Mouse (Mus musculus): ENCODE data around the gene Slc6a6.

GRCm38 (mm10) chr6:91732138-91732537 lies 48.3 kb downstream of the Slc6a6 start:
- TF ChIP-seq ZKSCAN1 (IDR thresholded peaks at IDR 0.05; ENCODE audit: low read depth, low read length) (no peak), GATA1 (IDR thresholded peaks at IDR 0.05; ENCODE audit: low read depth, low read length) (no peak), MEF2A (IDR thresholded peaks at IDR 0.05; ENCODE audit: extremely low read depth, insufficient replicate concordance, low read depth, low read length, poor library complexity, severe bottlenecking) (no peak), NRF1 (IDR thresholded peaks at IDR 0.05; ENCODE audit: insufficient read depth, low read depth, low read length, poor library complexity, severe bottlenecking) (no peak), CTCF (IDR thresholded peaks at IDR 0.05 in 2 of 3, conservative IDR thresholded peaks at IDR 0.05 in 1 of 3; ENCODE audit: control insufficient read depth in 1 of 3, insufficient read depth in 1 of 3, low read depth in 2 of 3, low read length in 3 of 3, poor library complexity in 1 of 3, severe bottlenecking in 1 of 3) (no peak), USF1 (IDR thresholded peaks at IDR 0.05; ENCODE audit: low read depth, low read length) (no peak), KAT2A (conservative IDR thresholded peaks at IDR 0.05; ENCODE audit: low read depth, low read length) (no peak), MAZ (IDR thresholded peaks at IDR 0.05; ENCODE audit: low read depth, low read length) (no peak), POLR2A (IDR thresholded peaks at IDR 0.05; ENCODE audit: control insufficient read depth in 1 of 2, insufficient read depth in 1 of 2, low read depth in 1 of 2, low read length in 2 of 2, poor library complexity in 1 of 2) (no peak), SIN3A (IDR thresholded peaks at IDR 0.05; ENCODE audit: low read length) (no peak)
